Mouse (Mus musculus): ENCODE measurements around the gene Aip. TPM values are rescaled to one million over a fixed set of nuclear protein-coding genes. Genes with fewer than 3 reads are reported as not detected.

The Aip gene
- polyA plus RNA-seq, 1 experiment from 2014 or later, result 26.8 TPM

GRCm38 (mm10) chr19:4081394-4081793 is 44.3 kb downstream of the Aip start, which contains the start of gene Cabp2:
TSS of gene Cabp2 (plus strand) at chr19:4081578.
- 59% methylated on average over 3 of the region's 3 CpGs for WGBS (ENCODE audit: insufficient replicate concordance)
- Histone ChIP-seq H3K27ac (ENCODE audit: low read depth) (no peak within 1 kb of the TSS; the same call in 1 of the 2 replicates), H3K9me3 (ENCODE audit: low read length) (no peaks in the 10 kb centered on the region), H3K27me3 (ENCODE audit: insufficient read depth, low read length) (0 out of 2 replicates have a peak, but pooled peaks cover 2% of the 10 kb centered on the region), H3K4me3 (ENCODE audit: low read depth, low read length) (no peak within 1 kb of the TSS), H3K4me2 (ENCODE audit: low read depth, low read length) (peak within 1 kb of the TSS; percentile 27), H3K4me1 (ENCODE audit: insufficient read depth) (peaks cover 25% of the 10 kb centered on the region), H3K9ac (replicated peaks) (no peak within 1 kb of the TSS), H3K36me3 (replicated peaks; ENCODE audit: insufficient read depth, low read length) (no peaks in the 10 kb centered on the region)
- DNase-seq, result no peak
- no peak for TF ChIP-seq CTCF (IDR thresholded peaks at IDR 0.05; ENCODE audit: low read depth)
- no peak for TF ChIP-seq EP300 (IDR thresholded peaks at IDR 0.05; ENCODE audit: low read depth)
- ATAC-seq, result no peak

- Histone ChIP-seq H3K9ac (replicated peaks) (no peak overlapping the region), H3K4me2 (ENCODE audit: low read depth, low read length) (peak overlapping the region; percentile 27), H3K4me3 (ENCODE audit: low read depth, low read length) (no peak overlapping the region), H3K27ac (ENCODE audit: low read depth) (no peak overlapping the region; the same call in 1 of the 2 replicates), H3K36me3 (replicated peaks; ENCODE audit: insufficient read depth, low read length) (no peaks in the 10 kb centered on the region), H3K4me1 (ENCODE audit: insufficient read depth) (peaks cover 25% of the 10 kb centered on the region), H3K9me3 (ENCODE audit: low read length) (no peaks in the 10 kb centered on the region), H3K27me3 (ENCODE audit: insufficient read depth, low read length) (no peaks in the 10 kb centered on the region)
- 44% methylated on average over 8 of the region's 8 CpGs for WGBS (ENCODE audit: insufficient replicate concordance)
- peak; percentile 72 for ATAC-seq
- peak; percentile 43 for DNase-seq
- TF ChIP-seq CTCF (IDR thresholded peaks at IDR 0.05; ENCODE audit: low read depth), result peak; percentile 70
- TF ChIP-seq EP300 (IDR thresholded peaks at IDR 0.05; ENCODE audit: low read depth), result no peak
These were observed 45.1 kb downstream of the Aip start for GRCm38 (mm10) chr19:4080511-4081009.

GRCm38 (mm10) chr19:4079594-4079993 is 46.1 kb downstream of the Aip start:
- ATAC-seq (peak; percentile 46), DNase-seq (no peak)
- H3K27me3 ChIP-seq (ENCODE audit: insufficient read depth, low read length), result no peaks in the 10 kb centered on the region
- H3K27ac ChIP-seq (ENCODE audit: low read depth), result no peak overlapping the region
- no peak overlapping the region for H3K9ac ChIP-seq (replicated peaks)
- no peaks in the 10 kb centered on the region for H3K36me3 ChIP-seq (replicated peaks; ENCODE audit: insufficient read depth, low read length)
- H3K9me3 ChIP-seq (ENCODE audit: low read length), result no peaks in the 10 kb centered on the region
- peaks cover 25% of the 10 kb centered on the region for H3K4me1 ChIP-seq (ENCODE audit: insufficient read depth)
- no peak for TF ChIP-seq EP300 (IDR thresholded peaks at IDR 0.05; ENCODE audit: low read depth)
- no peak for TF ChIP-seq CTCF (IDR thresholded peaks at IDR 0.05; ENCODE audit: low read depth)
- H3K4me3 ChIP-seq (ENCODE audit: low read depth, low read length), result no peak overlapping the region
- no peak overlapping the region for H3K4me2 ChIP-seq (ENCODE audit: low read depth, low read length)
- 60% methylated on average over 1 of the region's 1 CpGs for WGBS (ENCODE audit: insufficient replicate concordance)

- ATAC-seq (no peak), DNase-seq (no peak)
- no peak for TF ChIP-seq EP300 (IDR thresholded peaks at IDR 0.05; ENCODE audit: low read depth)
- TF ChIP-seq CTCF (IDR thresholded peaks at IDR 0.05; ENCODE audit: low read depth), result no peak
- peaks cover 20% of the 10 kb centered on the region for H3K4me1 ChIP-seq (ENCODE audit: insufficient read depth)
- no peak overlapping the region for H3K4me2 ChIP-seq (ENCODE audit: low read depth, low read length)
- no peak overlapping the region for H3K4me3 ChIP-seq (ENCODE audit: low read depth, low read length)
- 81% methylated on average over 1 of the region's 1 CpGs for WGBS (ENCODE audit: insufficient replicate concordance)
- H3K36me3 ChIP-seq (replicated peaks; ENCODE audit: insufficient read depth, low read length), result no peaks in the 10 kb centered on the region
- H3K9me3 ChIP-seq (ENCODE audit: low read length), result no peaks in the 10 kb centered on the region
- no peak overlapping the region for H3K27ac ChIP-seq (ENCODE audit: low read depth)
- H3K9ac ChIP-seq (replicated peaks), result no peak overlapping the region
- no peaks in the 10 kb centered on the region for H3K27me3 ChIP-seq (ENCODE audit: insufficient read depth, low read length)
These were observed 50.1 kb downstream of the Aip start for GRCm38 (mm10) chr19:4075531-4075930.

- TF ChIP-seq EP300 (IDR thresholded peaks at IDR 0.05; ENCODE audit: low read depth), result no peak
- no peak for TF ChIP-seq CTCF (IDR thresholded peaks at IDR 0.05; ENCODE audit: low read depth)
- ATAC-seq (no peak), DNase-seq (no peak)
- Histone ChIP-seq H3K4me3 (ENCODE audit: low read depth, low read length) (no peak overlapping the region), H3K27me3 (ENCODE audit: insufficient read depth, low read length) (no peaks in the 10 kb centered on the region), H3K4me1 (ENCODE audit: insufficient read depth) (peaks cover 5% of the 10 kb centered on the region; the same call in 1 of the 2 replicates), H3K36me3 (replicated peaks; ENCODE audit: insufficient read depth, low read length) (no peaks in the 10 kb centered on the region), H3K9me3 (ENCODE audit: low read length) (no peaks in the 10 kb centered on the region), H3K4me2 (ENCODE audit: low read depth, low read length) (no peak overlapping the region), H3K9ac (replicated peaks) (no peak overlapping the region), H3K27ac (ENCODE audit: low read depth) (peak overlapping the region; percentile 4; the same call in 1 of the 2 replicates)
- WGBS (ENCODE audit: insufficient replicate concordance), result 76% methylated on average over 6 of the region's 6 CpGs
These were observed 52.8 kb downstream of the Aip start for GRCm38 (mm10) chr19:4072706-4073424.

GRCm38 (mm10) chr19:4071406-4071805 is 54.3 kb downstream of the Aip start:
- Histone ChIP-seq H3K27ac (ENCODE audit: low read depth) (peak overlapping the region; percentile 86), H3K4me3 (ENCODE audit: low read depth, low read length) (no peak overlapping the region), H3K9me3 (ENCODE audit: low read length) (no peaks in the 10 kb centered on the region), H3K36me3 (replicated peaks; ENCODE audit: insufficient read depth, low read length) (no peaks in the 10 kb centered on the region), H3K27me3 (ENCODE audit: insufficient read depth, low read length) (no peaks in the 10 kb centered on the region), H3K4me1 (ENCODE audit: insufficient read depth) (peaks cover 10% of the 10 kb centered on the region; the same call in 1 of the 2 replicates), H3K4me2 (ENCODE audit: low read depth, low read length) (no peak overlapping the region), H3K9ac (replicated peaks) (no peak overlapping the region)
- 91% methylated on average over 6 of the region's 6 CpGs for WGBS (ENCODE audit: insufficient replicate concordance)
- no peak for DNase-seq
- TF ChIP-seq EP300 (IDR thresholded peaks at IDR 0.05; ENCODE audit: low read depth), result no peak
- TF ChIP-seq CTCF (IDR thresholded peaks at IDR 0.05; ENCODE audit: low read depth), result no peak
- ATAC-seq, result no peak

Data from liver, postnatal 0 days (tissue).